Mouse (Mus musculus) frontal cortex, adult (tissue): ENCODE measurements around the gene Trex2.
"Not testable (repeated sequence)": the region's sequence is repeated elsewhere in the genome, so short reads cannot be mapped to it uniquely, and the experiment has no call there.

Experiments used
- ATAC-seq: cut with Nextera tagmentation; 2 replicates; pipeline ENCODE4 v1.9.2; 2017; ENCODE audit warnings: mild to moderate bottlenecking, moderate library complexity, mixed read lengths; ENCODE audit not compliant: low TSS enrichment

The Trex2 gene

DNA sequence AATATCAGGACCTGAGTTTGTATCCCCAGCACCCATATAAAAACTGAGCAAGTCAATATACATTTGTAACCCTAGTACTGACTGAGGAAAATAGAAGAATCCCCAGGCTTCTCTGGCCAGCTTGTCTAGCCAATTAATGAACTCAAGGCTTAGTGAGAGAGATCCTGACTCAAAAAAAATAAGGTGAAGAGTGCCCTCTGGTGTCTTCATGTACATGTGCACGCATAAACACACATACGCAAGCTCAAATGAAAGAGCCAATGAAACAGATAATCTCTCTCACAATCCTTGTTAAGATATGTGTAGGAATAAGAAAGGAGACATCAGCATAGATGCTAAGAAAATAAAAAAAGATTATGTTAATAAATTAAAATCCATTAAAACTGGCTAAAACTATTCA, 5.1 kb downstream of the Trex2 start:
- peak; percentile 55; the same call in 1 of the 2 replicates for ATAC-seq

DNA sequence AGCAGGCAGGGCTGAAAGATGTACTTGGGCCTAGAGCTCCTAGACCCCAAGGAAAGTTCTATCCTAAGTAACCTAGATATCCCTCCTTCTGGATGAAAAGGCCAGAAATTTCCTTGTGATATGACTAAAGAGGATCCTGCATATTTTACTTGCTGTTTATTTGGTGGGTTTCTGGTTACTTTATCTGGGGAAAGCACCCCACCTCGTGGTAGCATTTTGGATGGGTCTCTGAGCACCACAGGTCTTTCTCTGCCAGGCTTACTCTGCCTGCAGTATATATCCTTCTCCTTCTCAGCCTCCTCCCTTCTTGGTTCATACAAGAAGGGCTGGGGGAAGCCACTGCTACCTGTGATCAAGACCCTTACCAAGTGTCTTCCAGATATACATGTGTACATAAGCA, 22.4 kb downstream of the Trex2 start:
- no peak for ATAC-seq

DNA sequence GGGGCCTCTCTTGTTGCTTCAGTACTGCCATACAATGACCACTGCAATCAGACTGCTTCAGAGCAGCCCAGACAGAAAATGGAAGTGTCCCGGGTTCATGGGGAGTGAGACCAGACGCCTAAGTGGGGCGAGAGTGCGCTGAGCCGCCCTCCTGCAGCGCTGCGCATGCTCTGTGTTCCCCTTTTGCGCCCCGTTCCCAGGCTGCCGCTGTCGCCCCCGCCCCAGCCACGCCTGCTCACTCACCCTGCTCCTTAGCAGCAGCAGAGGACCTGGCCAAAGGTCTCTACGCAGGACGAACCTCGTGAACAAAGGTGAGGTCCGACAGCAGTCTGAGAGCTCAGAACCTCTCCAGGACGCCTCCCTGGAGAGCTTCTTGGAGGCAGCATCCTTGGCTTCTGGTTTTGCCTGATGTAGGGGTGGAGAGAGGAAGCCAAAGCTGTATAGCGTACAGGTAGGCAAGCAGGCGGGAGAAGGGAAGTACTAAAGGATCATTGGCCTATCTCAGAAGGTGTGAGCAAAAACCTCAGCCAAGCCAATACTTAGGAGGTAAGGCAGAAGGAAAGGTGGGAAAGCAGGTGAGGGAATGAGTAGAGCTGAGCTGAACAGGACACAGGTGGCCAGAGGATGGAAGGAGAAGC, 24.1 kb downstream of the Trex2 start, which contains the start of gene Zfp92:
TSS of gene Zfp92 (plus strand) at position 217 of the 638 bp plus-strand sequence.
- ATAC-seq: peak; percentile 88

DNA sequence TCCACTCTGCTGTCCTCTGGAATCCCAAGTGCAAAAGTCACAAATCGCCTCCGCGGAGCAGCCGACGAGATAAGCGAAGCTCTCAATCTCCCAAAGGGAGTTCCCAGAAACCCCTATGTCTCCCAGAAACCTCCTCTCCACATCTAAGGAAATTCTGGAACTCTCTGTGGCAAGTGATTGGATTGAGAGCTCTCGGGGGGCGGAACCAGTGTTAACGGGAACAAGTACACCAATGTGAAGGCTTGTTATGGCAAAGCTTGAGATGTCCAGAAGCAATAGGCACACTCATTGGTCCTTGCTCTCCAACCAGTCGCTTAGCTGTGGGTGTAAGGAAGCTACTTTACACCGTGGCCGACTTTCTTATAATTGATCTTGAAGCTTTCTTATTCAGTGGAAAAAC, 33.5 kb downstream of the Trex2 start:
- ATAC-seq: no peak

DNA sequence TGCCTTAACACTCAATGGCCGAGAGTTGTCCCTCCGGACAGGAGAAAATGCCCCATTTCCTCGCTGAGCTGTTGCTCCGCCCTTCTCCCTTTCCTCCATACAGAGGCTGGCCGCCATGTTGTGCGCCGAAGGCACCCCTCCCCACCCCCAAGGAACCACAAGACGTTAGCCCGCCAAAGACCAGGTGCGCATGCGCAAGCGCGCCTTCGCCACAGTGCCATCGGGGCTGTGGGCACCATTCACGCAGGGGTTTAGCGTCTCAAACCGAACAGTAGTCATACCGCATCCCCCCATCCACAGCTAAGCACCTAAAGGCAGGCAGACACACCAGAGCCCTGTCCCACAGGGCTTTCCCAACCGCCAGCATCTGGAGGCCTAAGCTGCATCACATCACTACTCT, 34.2 kb downstream of the Trex2 start:
- no peak for ATAC-seq

DNA sequence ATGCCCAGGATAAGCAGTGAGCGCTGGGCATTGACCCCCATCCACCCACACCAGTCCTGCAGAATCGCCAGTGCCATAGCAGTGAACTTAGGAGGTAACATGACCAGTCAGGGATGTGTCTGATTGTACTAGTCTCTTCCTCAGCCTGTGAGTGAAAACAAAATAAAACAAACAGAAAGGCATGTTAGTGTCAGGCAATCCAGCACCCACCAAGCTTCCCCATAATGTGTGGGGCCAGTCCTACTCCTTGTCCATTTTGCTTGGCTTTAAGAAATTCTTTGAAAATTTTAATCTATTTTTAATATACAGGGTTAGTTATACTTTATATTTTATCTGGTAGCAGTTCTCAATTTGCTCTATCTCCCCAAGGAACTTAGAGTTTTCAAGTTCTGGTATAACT, 36.5 kb downstream of the Trex2 start, which contains the start of gene Gm18336:
TSS of gene Gm18336 (minus strand) at position 101 of the 400 bp plus-strand sequence.
- ATAC-seq: not testable (repeated sequence)

DNA sequence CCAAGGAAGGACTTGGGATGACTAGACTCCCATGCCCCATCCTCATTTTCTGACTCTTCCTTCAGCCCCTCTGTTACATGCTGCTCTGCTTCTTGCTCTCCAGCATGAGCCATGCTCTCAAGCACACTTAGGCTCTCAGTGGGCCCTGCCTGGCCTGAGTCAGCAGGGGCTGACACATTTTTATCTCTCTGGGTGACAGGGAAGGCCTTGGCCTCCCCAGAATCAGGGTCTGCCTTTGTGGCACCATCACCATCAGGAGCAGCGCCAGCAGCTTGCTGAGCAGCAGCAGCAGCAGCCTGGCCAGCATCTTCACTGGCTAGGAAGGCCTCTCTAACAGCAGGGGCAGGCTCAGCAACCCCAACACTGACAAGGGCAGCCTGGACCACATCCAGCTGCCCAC, 38.7 kb downstream of the Trex2 start:
- no peak for ATAC-seq

DNA sequence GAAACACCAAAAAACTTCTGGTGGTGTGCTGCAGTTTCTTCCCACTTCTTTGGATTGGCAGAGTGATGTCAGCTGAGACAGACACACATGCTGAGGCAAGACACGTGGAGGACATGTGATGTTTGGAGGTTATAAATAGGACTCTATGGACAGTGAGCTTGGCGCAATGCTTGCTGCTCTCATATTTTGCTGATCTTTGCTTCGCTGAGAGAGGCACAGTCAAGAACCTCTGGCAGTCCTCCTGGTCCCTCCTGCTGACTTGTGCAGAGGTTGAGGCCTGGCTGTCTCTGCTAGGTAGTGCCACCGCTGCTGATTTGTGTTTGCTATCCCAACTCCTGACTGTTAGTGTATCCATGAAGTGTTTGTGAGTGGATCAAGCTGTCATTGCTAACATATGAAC, 43.7 kb downstream of the Trex2 start:
- ATAC-seq: no peak

DNA sequence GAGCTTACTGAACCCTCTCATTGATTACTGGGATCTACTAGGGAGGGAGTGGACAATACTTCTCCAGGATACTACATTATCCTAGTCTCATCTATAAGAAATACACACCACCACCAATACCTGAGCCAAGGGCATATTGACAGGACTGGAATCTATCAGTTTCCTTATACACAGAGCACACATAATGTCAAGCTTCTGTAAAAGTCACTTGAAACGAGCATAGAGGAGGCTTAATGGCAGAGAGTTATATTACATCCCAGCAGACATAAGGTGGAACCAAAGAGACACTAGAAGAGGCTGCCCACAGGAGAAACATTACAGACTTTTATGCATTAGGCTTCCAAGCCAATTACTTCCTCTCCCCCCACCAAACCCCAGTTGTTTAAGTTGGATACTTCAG, 50.2 kb downstream of the Trex2 start:
- ATAC-seq: no peak

DNA sequence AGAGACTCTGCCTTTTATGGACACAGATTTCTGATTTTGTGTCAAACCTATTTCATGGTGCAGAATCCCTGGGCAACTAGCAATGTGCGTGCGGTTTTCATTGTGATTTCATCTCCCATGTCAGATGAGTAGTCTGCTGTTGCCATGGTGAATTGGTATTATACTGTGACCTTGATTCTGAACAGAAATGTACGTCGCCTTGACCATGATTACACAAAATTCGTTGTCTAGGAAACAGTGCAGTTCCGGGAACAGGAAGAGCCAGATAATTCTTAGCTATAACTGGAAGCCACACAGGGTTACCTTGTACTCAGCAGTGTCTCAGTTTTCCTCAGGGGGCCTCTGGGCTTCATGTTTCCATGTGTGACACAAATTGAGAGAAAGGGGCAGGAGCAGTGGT, 50.7 kb downstream of the Trex2 start:
- ATAC-seq: peak; percentile 38; the same call in 1 of the 2 replicates
